Mouse (Mus musculus): ENCODE results near the gene Ppp2r5a. TPM values are rescaled to one million over a fixed set of nuclear protein-coding genes. Genes with fewer than 3 reads are reported as not detected.

Gene Ppp2r5a
- polyA plus RNA-seq, 1 experiment = 145 TPM

GRCm38 (mm10) chr1:191420930-191421404 is 17.9 kb upstream of the Ppp2r5a start:
- TF ChIP-seq POLR2A (IDR thresholded peaks at IDR 0.05; ENCODE audit: control insufficient read depth, extremely low read depth, insufficient read depth, low read length, poor library complexity) (0 out of 2 replicates have a peak, but pooled peaks have one; percentile 15), CTCF (IDR thresholded peaks at IDR 0.05; ENCODE audit: borderline replicate concordance, control insufficient read depth, extremely low read depth, insufficient read depth, low read length, poor library complexity) (no peak)
- H3K4me3 ChIP-seq (ENCODE audit: control insufficient read depth, insufficient read depth, low read length) = peak overlapping the region; percentile 14
- no peaks in the 10 kb centered on the region for H3K27me3 ChIP-seq (ENCODE audit: control insufficient read depth, insufficient read depth, low read length)
- DNase-seq = peak; percentile 83
- H3K27ac ChIP-seq (ENCODE audit: control insufficient read depth, insufficient read depth, low read length) = peak overlapping the region; percentile 96
- 7% methylated on average over 6 of the region's 6 CpGs for WGBS
- peaks cover 70% of the 10 kb centered on the region for H3K4me1 ChIP-seq (replicated peaks; ENCODE audit: control insufficient read depth, insufficient read depth, low read length)
- H3K36me3 ChIP-seq (ENCODE audit: control insufficient read depth, insufficient read depth, low read length) = no peaks in the 10 kb centered on the region

GRCm38 (mm10) chr1:191419991-191420751 is 17.1 kb upstream of the Ppp2r5a start:
- TF ChIP-seq CTCF (IDR thresholded peaks at IDR 0.05; ENCODE audit: borderline replicate concordance, control insufficient read depth, extremely low read depth, insufficient read depth, low read length, poor library complexity) = no peak
- no peak for TF ChIP-seq POLR2A (IDR thresholded peaks at IDR 0.05; ENCODE audit: control insufficient read depth, extremely low read depth, insufficient read depth, low read length, poor library complexity)
- no peak for DNase-seq
- peak overlapping the region; percentile 96 for H3K27ac ChIP-seq (ENCODE audit: control insufficient read depth, insufficient read depth, low read length)
- peaks cover 67% of the 10 kb centered on the region for H3K4me1 ChIP-seq (replicated peaks; ENCODE audit: control insufficient read depth, insufficient read depth, low read length)
- H3K36me3 ChIP-seq (ENCODE audit: control insufficient read depth, insufficient read depth, low read length) = no peaks in the 10 kb centered on the region
- H3K4me3 ChIP-seq (ENCODE audit: control insufficient read depth, insufficient read depth, low read length) = no peak overlapping the region
- H3K27me3 ChIP-seq (ENCODE audit: control insufficient read depth, insufficient read depth, low read length) = no peaks in the 10 kb centered on the region
- 60% methylated on average over 8 of the region's 8 CpGs for WGBS

GRCm38 (mm10) chr1:191419421-191419820 is 16.3 kb upstream of the Ppp2r5a start:
- H3K4me3 ChIP-seq (ENCODE audit: control insufficient read depth, insufficient read depth, low read length) = no peak overlapping the region
- no peak for TF ChIP-seq POLR2A (IDR thresholded peaks at IDR 0.05; ENCODE audit: control insufficient read depth, extremely low read depth, insufficient read depth, low read length, poor library complexity)
- no peak for DNase-seq
- H3K36me3 ChIP-seq (ENCODE audit: control insufficient read depth, insufficient read depth, low read length) = no peaks in the 10 kb centered on the region
- H3K27me3 ChIP-seq (ENCODE audit: control insufficient read depth, insufficient read depth, low read length) = no peaks in the 10 kb centered on the region
- peak overlapping the region; percentile 72 for H3K27ac ChIP-seq (ENCODE audit: control insufficient read depth, insufficient read depth, low read length)
- peaks cover 62% of the 10 kb centered on the region for H3K4me1 ChIP-seq (replicated peaks; ENCODE audit: control insufficient read depth, insufficient read depth, low read length)
- 43% methylated on average over 6 of the region's 6 CpGs for WGBS

GRCm38 (mm10) chr1:191418936-191419335 is 15.9 kb upstream of the Ppp2r5a start:
- H3K4me1 ChIP-seq (replicated peaks; ENCODE audit: control insufficient read depth, insufficient read depth, low read length) = peaks cover 62% of the 10 kb centered on the region
- H3K4me3 ChIP-seq (ENCODE audit: control insufficient read depth, insufficient read depth, low read length) = no peak overlapping the region
- peak overlapping the region; percentile 72 for H3K27ac ChIP-seq (ENCODE audit: control insufficient read depth, insufficient read depth, low read length)
- no peaks in the 10 kb centered on the region for H3K36me3 ChIP-seq (ENCODE audit: control insufficient read depth, insufficient read depth, low read length)
- no peaks in the 10 kb centered on the region for H3K27me3 ChIP-seq (ENCODE audit: control insufficient read depth, insufficient read depth, low read length)
- WGBS = 39% methylated on average over 4 of the region's 4 CpGs
- no peak for DNase-seq
- TF ChIP-seq CTCF (IDR thresholded peaks at IDR 0.05; ENCODE audit: borderline replicate concordance, control insufficient read depth, extremely low read depth, insufficient read depth, low read length, poor library complexity) (no peak), POLR2A (IDR thresholded peaks at IDR 0.05; ENCODE audit: control insufficient read depth, extremely low read depth, insufficient read depth, low read length, poor library complexity) (no peak)

- Histone ChIP-seq H3K27ac (ENCODE audit: control insufficient read depth, insufficient read depth, low read length) (no peak overlapping the region), H3K36me3 (ENCODE audit: control insufficient read depth, insufficient read depth, low read length) (no peaks in the 10 kb centered on the region), H3K4me1 (replicated peaks; ENCODE audit: control insufficient read depth, insufficient read depth, low read length) (peaks cover 52% of the 10 kb centered on the region), H3K27me3 (ENCODE audit: control insufficient read depth, insufficient read depth, low read length) (no peaks in the 10 kb centered on the region), H3K4me3 (ENCODE audit: control insufficient read depth, insufficient read depth, low read length) (no peak overlapping the region)
- TF ChIP-seq CTCF (IDR thresholded peaks at IDR 0.05; ENCODE audit: borderline replicate concordance, control insufficient read depth, extremely low read depth, insufficient read depth, low read length, poor library complexity) (no peak), POLR2A (IDR thresholded peaks at IDR 0.05; ENCODE audit: control insufficient read depth, extremely low read depth, insufficient read depth, low read length, poor library complexity) (no peak)
- no peak for DNase-seq
- WGBS = 59% methylated on average over 5 of the region's 5 CpGs
These were observed 14.0 kb upstream of the Ppp2r5a start for GRCm38 (mm10) chr1:191417111-191417510.

- no peak for DNase-seq
These were observed 13.5 kb upstream of the Ppp2r5a start for GRCm38 (mm10) chr1:191416611-191417010.

More at GRCm38 (mm10) chr1:191416611-191417010, 13.5 kb upstream of the Ppp2r5a start:
- Histone ChIP-seq H3K27me3 (ENCODE audit: control insufficient read depth, insufficient read depth, low read length) (no peaks in the 10 kb centered on the region), H3K4me1 (replicated peaks; ENCODE audit: control insufficient read depth, insufficient read depth, low read length) (peaks cover 47% of the 10 kb centered on the region), H3K36me3 (ENCODE audit: control insufficient read depth, insufficient read depth, low read length) (no peaks in the 10 kb centered on the region), H3K4me3 (ENCODE audit: control insufficient read depth, insufficient read depth, low read length) (no peak overlapping the region), H3K27ac (ENCODE audit: control insufficient read depth, insufficient read depth, low read length) (peak overlapping the region; percentile 21; the same call in 1 of the 2 replicates)
- no peak for TF ChIP-seq CTCF (IDR thresholded peaks at IDR 0.05; ENCODE audit: borderline replicate concordance, control insufficient read depth, extremely low read depth, insufficient read depth, low read length, poor library complexity)
- TF ChIP-seq POLR2A (IDR thresholded peaks at IDR 0.05; ENCODE audit: control insufficient read depth, extremely low read depth, insufficient read depth, low read length, poor library complexity) = no peak
- WGBS = 46% methylated on average over 3 of the region's 3 CpGs
